Mouse (Mus musculus) intestine, embryonic 16.5 days (tissue): ENCODE measurements around the gene Acbd4. TPM values are rescaled to one million over a fixed set of nuclear protein-coding genes. Genes with fewer than 3 reads are reported as not detected.

Experiments
- ATAC-seq: fragments of 200-750 bp; cut with Nextera tagmentation; 2 replicates; pipeline ENCODE4 v1.8.0; 2017; ENCODE audit warnings: moderate TSS enrichment, moderate library complexity
- H3K27ac ChIP-seq: fragments of 300-500 bp; sonication (generic); 2 replicates; pipeline ENCODE4 v1.5.1; 2014; ENCODE audit warnings: mild to moderate bottlenecking, low read length
- H3K27me3 ChIP-seq: fragments of 300-500 bp; sonication (generic); replicated peaks from 2 replicates; pipeline ENCODE4 v1.6.1; 2014; ENCODE audit warnings: low read length, control low read depth, mixed read lengths; ENCODE audit not compliant: control insufficient read depth, insufficient read depth
- H3K36me3 ChIP-seq: fragments of 300-500 bp; sonication (generic); 2 replicates; pipeline ENCODE4 v1.6.1; 2014; ENCODE audit warnings: low read length, control low read depth; ENCODE audit not compliant: control insufficient read depth, insufficient read depth
- H3K4me1 ChIP-seq: fragments of 300-500 bp; sonication (generic); 2 replicates; pipeline ENCODE4 v1.6.1; 2014; ENCODE audit warnings: low read length, control low read depth, mixed read lengths; ENCODE audit not compliant: control insufficient read depth, insufficient read depth
- H3K4me2 ChIP-seq: fragments of 300-500 bp; sonication (generic); 2 replicates; pipeline ENCODE4 v1.6.1; 2014; ENCODE audit warnings: low read depth, low read length, control low read depth
- H3K4me3 ChIP-seq: fragments of 300-500 bp; sonication (generic); 2 replicates; pipeline ENCODE4 v1.5.1; 2014; ENCODE audit warnings: mild to moderate bottlenecking, low read length
- H3K9ac ChIP-seq: fragments of 300-500 bp; sonication (generic); 2 replicates; pipeline ENCODE4 v1.6.1; 2014; ENCODE audit warnings: low read depth, low read length
- H3K9me3 ChIP-seq: fragments of 300-500 bp; sonication (generic); 2 replicates; pipeline ENCODE4 v1.6.1; 2016; ENCODE audit warnings: low read length, control low read depth; ENCODE audit not compliant: control insufficient read depth
- WGBS: fragments of 180-500 bp; shearing (Covaris S2); extraction: QIAGEN DNeasy Blood & Tissue Kit; methylation state at CpG from one replicate; pipeline ENCODE4 v1.1.7; 2014; 5-methylcytosine and 5-hydroxymethylcytosine counted together
- polyA plus RNA-seq: library from polyadenylated mRNA; unstranded; fragments of >200 nt; fragmentation: Nextera tagmentation; extraction: Ambion mirVana; gene quantifications from 2 replicates; pipeline ENCODE4 v1.2.1, GENCODE M21; 2015

The Acbd4 gene
- polyA plus RNA-seq, 1 experiment from 2014 or later: 30.4 TPM

GRCm38 (mm10) chr11:103098531-103099190 lies 2.8 kb upstream of the Acbd4 start:
- H3K4me1 ChIP-seq: peaks cover 42% of the 10 kb centered on the region
- no peak overlapping the region for H3K4me3 ChIP-seq
- ATAC-seq: no peak
- H3K9me3 ChIP-seq: no peaks in the 10 kb centered on the region
- H3K27me3 ChIP-seq: peaks cover 7% of the 10 kb centered on the region
- no peak overlapping the region for H3K4me2 ChIP-seq
- H3K36me3 ChIP-seq: no peaks in the 10 kb centered on the region
- whole genome bisulfite sequencing: 71% methylated on average over 11 of the region's 11 CpGs
- H3K27ac ChIP-seq: no peak overlapping the region
- no peak overlapping the region for H3K9ac ChIP-seq

- H3K36me3 ChIP-seq: no peaks in the 10 kb centered on the region
- H3K4me2 ChIP-seq: no peak overlapping the region
- H3K9ac ChIP-seq: no peak overlapping the region
- H3K27ac ChIP-seq: no peak overlapping the region
- H3K4me1 ChIP-seq: peaks cover 45% of the 10 kb centered on the region
- WGBS: 71% methylated on average over 12 of the region's 12 CpGs
- H3K27me3 ChIP-seq: peaks cover 10% of the 10 kb centered on the region
- no peak for ATAC-seq
- H3K9me3 ChIP-seq: no peaks in the 10 kb centered on the region
- H3K4me3 ChIP-seq: no peak overlapping the region
Observed at GRCm38 (mm10) chr11:103099352-103099940, 2.0 kb upstream of the Acbd4 start.

- Histone ChIP-seq H3K4me1 (peaks cover 46% of the 10 kb centered on the region), H3K9ac (no peak overlapping the region), H3K27me3 (peaks cover 10% of the 10 kb centered on the region), H3K9me3 (no peaks in the 10 kb centered on the region), H3K4me2 (no peak overlapping the region), H3K4me3 (no peak overlapping the region), H3K36me3 (no peaks in the 10 kb centered on the region), H3K27ac (no peak overlapping the region)
- no peak for ATAC-seq
- 73% methylated on average over 8 of the region's 8 CpGs for WGBS
Observed at GRCm38 (mm10) chr11:103100361-103100760, 1.1 kb upstream of the Acbd4 start.

GRCm38 (mm10) chr11:103101866-103102501 lies 502 bp downstream of the Acbd4 start:
- WGBS: 2% methylated on average over 30 of the region's 30 CpGs
- ATAC-seq: peak; percentile 7; the same call in 1 of the 2 replicates
- Histone ChIP-seq H3K4me3 (peak overlapping the region; percentile 65), H3K4me1 (peaks cover 43% of the 10 kb centered on the region), H3K27ac (peak overlapping the region; percentile 42; the same call in 1 of the 2 replicates), H3K4me2 (peak overlapping the region; percentile 96), H3K9ac (peak overlapping the region; percentile 77), H3K36me3 (no peaks in the 10 kb centered on the region), H3K9me3 (no peaks in the 10 kb centered on the region), H3K27me3 (peaks cover 10% of the 10 kb centered on the region)

GRCm38 (mm10) chr11:103102725-103103349 lies 1.4 kb downstream of the Acbd4 start:
- H3K4me3 ChIP-seq: peak overlapping the region; percentile 65
- ATAC-seq: peak; percentile 93
- H3K4me2 ChIP-seq: peak overlapping the region; percentile 96
- peak overlapping the region; percentile 77 for H3K9ac ChIP-seq
- peaks cover 34% of the 10 kb centered on the region for H3K4me1 ChIP-seq
- H3K9me3 ChIP-seq: no peaks in the 10 kb centered on the region
- no peak overlapping the region for H3K27ac ChIP-seq
- peaks cover 10% of the 10 kb centered on the region for H3K27me3 ChIP-seq
- under 1% methylated on average over 35 of the region's 35 CpGs for WGBS
- H3K36me3 ChIP-seq: no peaks in the 10 kb centered on the region

GRCm38 (mm10) chr11:103103621-103104020 lies 2.1 kb downstream of the Acbd4 start:
- Histone ChIP-seq H3K36me3 (no peaks in the 10 kb centered on the region), H3K27me3 (peaks cover 10% of the 10 kb centered on the region), H3K9me3 (no peaks in the 10 kb centered on the region), H3K27ac (no peak overlapping the region), H3K4me2 (peak overlapping the region; percentile 96), H3K4me3 (peak overlapping the region; percentile 65), H3K9ac (peak overlapping the region; percentile 69), H3K4me1 (peaks cover 31% of the 10 kb centered on the region)
- WGBS: 54% methylated on average over 8 of the region's 8 CpGs
- ATAC-seq: no peak

- Histone ChIP-seq H3K9ac (no peak overlapping the region), H3K9me3 (no peaks in the 10 kb centered on the region), H3K27ac (no peak overlapping the region; the same call in 1 of the 2 replicates), H3K4me3 (no peak overlapping the region), H3K4me1 (peaks cover 31% of the 10 kb centered on the region), H3K27me3 (peaks cover 10% of the 10 kb centered on the region), H3K36me3 (no peaks in the 10 kb centered on the region), H3K4me2 (peak overlapping the region; percentile 31; the same call in 1 of the 2 replicates)
- 67% methylated on average over 7 of the region's 7 CpGs for WGBS
- no peak; the same call in 1 of the 2 replicates for ATAC-seq
Observed at GRCm38 (mm10) chr11:103104469-103104868, 3.0 kb downstream of the Acbd4 start.

GRCm38 (mm10) chr11:103105180-103105725 lies 3.8 kb downstream of the Acbd4 start:
- peak overlapping the region; percentile 26 for H3K9ac ChIP-seq
- H3K9me3 ChIP-seq: no peaks in the 10 kb centered on the region
- H3K27ac ChIP-seq: peak overlapping the region; percentile 36
- H3K4me2 ChIP-seq: peak overlapping the region; percentile 31
- H3K4me3 ChIP-seq: 0 out of 2 replicates have a peak overlapping the region, but pooled peaks have one; percentile 4
- no peaks in the 10 kb centered on the region for H3K36me3 ChIP-seq
- peaks cover 10% of the 10 kb centered on the region for H3K27me3 ChIP-seq
- ATAC-seq: no peak
- WGBS: 51% methylated on average over 14 of the region's 14 CpGs
- peaks cover 31% of the 10 kb centered on the region for H3K4me1 ChIP-seq

- Histone ChIP-seq H3K36me3 (no peaks in the 10 kb centered on the region), H3K4me1 (peaks cover 31% of the 10 kb centered on the region), H3K4me3 (no peak overlapping the region), H3K27me3 (peaks cover 7% of the 10 kb centered on the region), H3K9ac (no peak overlapping the region), H3K4me2 (no peak overlapping the region), H3K27ac (no peak overlapping the region), H3K9me3 (no peaks in the 10 kb centered on the region)
- WGBS: 90% methylated on average over 6 of the region's 6 CpGs
- no peak for ATAC-seq
Observed at GRCm38 (mm10) chr11:103105810-103106209, 4.3 kb downstream of the Acbd4 start.
